Comparison of ENCODE assay signal across 9 mouse cellular contexts in genomic region chr9:45911673-45912072, GRCm38 (mm10). TPM values are rescaled to one million over a fixed set of nuclear protein-coding genes. Genes with fewer than 3 reads are reported as not detected.
DNase-seq lines count a peak whose midpoint lies in the region; ATAC-seq and TF ChIP-seq lines count a peak whose summit lies in the region.
"Had no signal": no experiment of that assay in that cellular context is flagged by ENCODE, and none has a peak within 500 bp of the region (broad histone marks: within the 10 kb centered on the region; RNA-seq: fewer than 3 reads in every experiment).

No protein-coding gene starts in this region.

- H3K36me3 ChIP-seq in forebrain, embryonic 11.5 days (ENCODE audit: control insufficient read depth, insufficient read depth, low read length): no peaks in the 10 kb centered on the region; the same call in 1 of the 2 replicates
- H3K36me3 ChIP-seq in forebrain, embryonic 10.5 days (replicated peaks): peaks cover 80% of the 10 kb centered on the region
- H3K36me3 ChIP-seq in midbrain, embryonic 11.5 days (ENCODE audit: control insufficient read depth, insufficient read depth, low read length): peaks cover 13% of the 10 kb centered on the region; the same call in 1 of the 2 replicates
- peaks cover 58% of the 10 kb centered on the region for H3K36me3 ChIP-seq in midbrain, embryonic 15.5 days (replicated peaks)
- peaks cover 37% of the 10 kb centered on the region; the same call in 1 of the 2 replicates for H3K36me3 ChIP-seq in lung, postnatal 0 days (ENCODE audit: insufficient read depth, low read length)

- ATAC-seq in forebrain, embryonic 11.5 days (replicated peaks; ENCODE audit: low FRiP score): no peak
- ATAC-seq in midbrain, embryonic 11.5 days (ENCODE audit: low FRiP score): no peak
- no peak for ATAC-seq in midbrain, embryonic 15.5 days (replicated peaks)
- peak; percentile 13; the same call in 1 of the 2 replicates for ATAC-seq in lung, postnatal 0 days

- TF ChIP-seq EP300 in lung, postnatal 0 days (IDR thresholded peaks at IDR 0.05): no peak

- no peaks in the 10 kb centered on the region for H3K9me3 ChIP-seq in forebrain, embryonic 11.5 days (ENCODE audit: control insufficient read depth, low read length)
- H3K9me3 ChIP-seq in forebrain, embryonic 10.5 days: no peaks in the 10 kb centered on the region
- no peaks in the 10 kb centered on the region for H3K9me3 ChIP-seq in midbrain, embryonic 11.5 days (ENCODE audit: control insufficient read depth, low read length)
- no peaks in the 10 kb centered on the region for H3K9me3 ChIP-seq in midbrain, embryonic 15.5 days
- H3K9me3 ChIP-seq in lung, postnatal 0 days (ENCODE audit: low read length): no peaks in the 10 kb centered on the region
- H3K9me3 ChIP-seq: heart, embryonic 15.5 days had no signal

- H3K27ac ChIP-seq in forebrain, embryonic 11.5 days (ENCODE audit: low read depth, low read length): no peak overlapping the region
- no peak overlapping the region for H3K27ac ChIP-seq in forebrain, embryonic 10.5 days
- H3K27ac ChIP-seq in midbrain, embryonic 11.5 days (ENCODE audit: low read depth, low read length): no peak overlapping the region
- H3K27ac ChIP-seq in midbrain, embryonic 15.5 days: no peak overlapping the region
- H3K27ac ChIP-seq in gastrocnemius, adult 2 months: no peak overlapping the region
- H3K27ac ChIP-seq in lung, postnatal 0 days (ENCODE audit: low read length): no peak overlapping the region
- H3K27ac ChIP-seq: heart, embryonic 15.5 days had no signal

- 77% methylated on average over 1 of the region's 1 CpGs for WGBS in forebrain, embryonic 11.5 days
- 83% methylated on average over 1 of the region's 1 CpGs for WGBS in forebrain, embryonic 10.5 days
- 67% methylated on average over 1 of the region's 1 CpGs for WGBS in midbrain, embryonic 11.5 days
- 65% methylated on average over 1 of the region's 1 CpGs for WGBS in midbrain, embryonic 15.5 days
- WGBS in lung, postnatal 0 days: 46% methylated on average over 1 of the region's 1 CpGs

- no peak overlapping the region for H3K4me3 ChIP-seq in forebrain, embryonic 11.5 days (ENCODE audit: low read depth, low read length)
- H3K4me3 ChIP-seq in forebrain, embryonic 10.5 days: no peak overlapping the region
- no peak overlapping the region for H3K4me3 ChIP-seq in midbrain, embryonic 11.5 days (ENCODE audit: low read depth, low read length)
- no peak overlapping the region for H3K4me3 ChIP-seq in midbrain, embryonic 15.5 days
- H3K4me3 ChIP-seq in gastrocnemius, adult 2 months: no peak overlapping the region
- H3K4me3 ChIP-seq in lung, postnatal 0 days (ENCODE audit: low read depth, low read length): no peak overlapping the region
- H3K4me3 ChIP-seq: heart, embryonic 15.5 days had no signal

- H3K9ac ChIP-seq in forebrain, embryonic 11.5 days (ENCODE audit: low read length): no peak overlapping the region
- H3K9ac ChIP-seq in midbrain, embryonic 11.5 days (ENCODE audit: low read length): no peak overlapping the region
- H3K9ac ChIP-seq in midbrain, embryonic 15.5 days: no peak overlapping the region
- H3K9ac ChIP-seq in lung, postnatal 0 days (replicated peaks; ENCODE audit: low read depth): no peak overlapping the region
- H3K9ac ChIP-seq: heart, embryonic 15.5 days had no signal

- DNase-seq in forebrain, embryonic 11.5 days (ENCODE audit: low spot score): peak; percentile 62
- DNase-seq in forebrain, embryonic 10.5 days (ENCODE audit: extremely low spot score, low spot score): no peak
- DNase-seq in midbrain, embryonic 11.5 days (ENCODE audit: low spot score, missing footprints): peak; percentile 87
- DNase-seq in adrenal gland, adult 18-20 months (ENCODE audit: low spot score in 2 of 2): peak; percentile 61 to 70
- peak; percentile 73 for DNase-seq in gastrocnemius, adult 2 months
- DNase-seq in lung, postnatal 0 days (ENCODE audit: low spot score): peak; percentile 70
- peak; percentile 85 for DNase-seq in testis, postnatal 10 days (ENCODE audit: low spot score)

- H3K4me1 ChIP-seq in forebrain, embryonic 11.5 days (replicated peaks; ENCODE audit: control insufficient read depth, insufficient read depth, low read length): no peaks in the 10 kb centered on the region; the same call in 1 of the 2 replicates
- peaks cover 12% of the 10 kb centered on the region for H3K4me1 ChIP-seq in forebrain, embryonic 10.5 days
- H3K4me1 ChIP-seq in midbrain, embryonic 11.5 days (ENCODE audit: control insufficient read depth, insufficient read depth, low read length): peaks cover 6% of the 10 kb centered on the region
- peaks cover 15% of the 10 kb centered on the region for H3K4me1 ChIP-seq in midbrain, embryonic 15.5 days
- peaks cover 4% of the 10 kb centered on the region; the same call in 1 of the 2 replicates for H3K4me1 ChIP-seq in lung, postnatal 0 days (ENCODE audit: insufficient read depth, low read depth, low read length)

- no peak overlapping the region for H3K4me2 ChIP-seq in forebrain, embryonic 11.5 days (ENCODE audit: low read depth, low read length, severe bottlenecking)
- H3K4me2 ChIP-seq in midbrain, embryonic 11.5 days: no peak overlapping the region
- H3K4me2 ChIP-seq in midbrain, embryonic 15.5 days: no peak overlapping the region
- H3K4me2 ChIP-seq in lung, postnatal 0 days (replicated peaks; ENCODE audit: low read depth, low read length): no peak overlapping the region
- H3K4me2 ChIP-seq: heart, embryonic 15.5 days had no signal

- intact Hi-C loops in gastrocnemius, adult 2 months (cut with DNase I): loop anchor here (2.0 to 5.0 kb wide), 2 partner anchors 25 to 41 kb away; partner anchors contain the start of gene Tagln

- H3K27me3 ChIP-seq in forebrain, embryonic 11.5 days (ENCODE audit: control insufficient read depth, insufficient read depth, low read length): no peaks in the 10 kb centered on the region
- no peaks in the 10 kb centered on the region for H3K27me3 ChIP-seq in forebrain, embryonic 10.5 days (ENCODE audit: poor library complexity, severe bottlenecking)
- H3K27me3 ChIP-seq in midbrain, embryonic 11.5 days (ENCODE audit: control insufficient read depth, insufficient read depth, low read length): no peaks in the 10 kb centered on the region
- H3K27me3 ChIP-seq in midbrain, embryonic 15.5 days (replicated peaks): no peaks in the 10 kb centered on the region
- H3K27me3 ChIP-seq in lung, postnatal 0 days (replicated peaks; ENCODE audit: insufficient read depth, low read length): no peaks in the 10 kb centered on the region
- H3K27me3 ChIP-seq: heart, embryonic 15.5 days had no signal

- TF ChIP-seq CTCF in gastrocnemius, adult 2 months (IDR thresholded peaks at IDR 0.05): peak; percentile 86
- TF ChIP-seq CTCF in lung, postnatal 0 days (IDR thresholded peaks at IDR 0.05): peak; percentile 82

RNA-seq across cellular contexts. Expression of gene Rnf214, which starts 5.0 kb away (rescaled TPM):
- polyA plus RNA-seq in forebrain, embryonic 11.5 days (2014; fragmentation: Nextera tagmentation; extraction: Ambion mirVana): 80.6 and 90.6 TPM in 2 replicates
- 57.9 and 65.5 TPM in 2 replicates for polyA plus RNA-seq in forebrain, embryonic 10.5 days (2016; fragmentation: Nextera tagmentation; extraction: Ambion mirVana)
- 73.4 and 81.8 TPM in 2 replicates for polyA plus RNA-seq in midbrain, embryonic 11.5 days (2014; fragmentation: Nextera tagmentation; extraction: Ambion mirVana)
- polyA plus RNA-seq in midbrain, embryonic 15.5 days (2015; fragmentation: Nextera tagmentation; extraction: Ambion mirVana): 106 and 112 TPM in 2 replicates
- total RNA-seq in adrenal gland, adult 18-20 months (2021): 10 to 100 TPM; 35.6 to 39.4 TPM
- total RNA-seq in gastrocnemius, adult 2 months (2021): 10 to 100 TPM; 25.3 to 31.0 TPM
- polyA plus RNA-seq in lung, postnatal 0 days (2015; fragmentation: Nextera tagmentation; extraction: Ambion mirVana): 29.5 and 32.3 TPM in 2 replicates

RNA-seq across cellular contexts. Expression of gene Pcsk7, which starts 5.4 kb away (rescaled TPM):
- polyA plus RNA-seq in forebrain, embryonic 11.5 days (2014; fragmentation: Nextera tagmentation; extraction: Ambion mirVana): 17.9 and 18.8 TPM in 2 replicates
- 17.8 TPM in 2 replicates for polyA plus RNA-seq in forebrain, embryonic 10.5 days (2016; fragmentation: Nextera tagmentation; extraction: Ambion mirVana)
- polyA plus RNA-seq in midbrain, embryonic 11.5 days (2014; fragmentation: Nextera tagmentation; extraction: Ambion mirVana): 11.1 and 14.4 TPM in 2 replicates
- 26.0 and 27.5 TPM in 2 replicates for polyA plus RNA-seq in midbrain, embryonic 15.5 days (2015; fragmentation: Nextera tagmentation; extraction: Ambion mirVana)
- 10 to 100 TPM; 26.2 to 27.0 TPM for total RNA-seq in adrenal gland, adult 18-20 months (2021)
- 10 to 100 TPM in 1 of 2 experiments, 1 to 10 TPM in 1; 9.3 to 12.3 TPM for total RNA-seq in gastrocnemius, adult 2 months (2021)
- 21.1 and 22.3 TPM in 2 replicates for polyA plus RNA-seq in lung, postnatal 0 days (2015; fragmentation: Nextera tagmentation; extraction: Ambion mirVana)

RNA-seq across cellular contexts. Expression of gene Tagln, which starts 24.2 kb away (rescaled TPM):
- polyA plus RNA-seq in forebrain, embryonic 11.5 days (2014; fragmentation: Nextera tagmentation; extraction: Ambion mirVana): 22.0 and 26.5 TPM in 2 replicates
- polyA plus RNA-seq in forebrain, embryonic 10.5 days (2016; fragmentation: Nextera tagmentation; extraction: Ambion mirVana): 18.6 and 20.7 TPM in 2 replicates
- polyA plus RNA-seq in midbrain, embryonic 11.5 days (2014; fragmentation: Nextera tagmentation; extraction: Ambion mirVana): 27.9 TPM in 2 replicates
- polyA plus RNA-seq in midbrain, embryonic 15.5 days (2015; fragmentation: Nextera tagmentation; extraction: Ambion mirVana): 5.3 and 5.7 TPM in 2 replicates
- total RNA-seq in adrenal gland, adult 18-20 months (2021): 100 to 1,000 TPM in 1 of 2 experiments, 10 to 100 TPM in 1; 92.8 to 152 TPM
- total RNA-seq in gastrocnemius, adult 2 months (2021): 10 to 100 TPM; 38.5 to 49.2 TPM
- 153 and 184 TPM in 2 replicates for polyA plus RNA-seq in lung, postnatal 0 days (2015; fragmentation: Nextera tagmentation; extraction: Ambion mirVana)

RNA-seq across cellular contexts. Expression of gene Sidt2, which starts 43.4 kb away (rescaled TPM):
- 21.2 and 28.5 TPM in 2 replicates for polyA plus RNA-seq in forebrain, embryonic 11.5 days (2014; fragmentation: Nextera tagmentation; extraction: Ambion mirVana)
- polyA plus RNA-seq in forebrain, embryonic 10.5 days (2016; fragmentation: Nextera tagmentation; extraction: Ambion mirVana): 23.8 and 24.6 TPM in 2 replicates
- 20.0 and 21.7 TPM in 2 replicates for polyA plus RNA-seq in midbrain, embryonic 11.5 days (2014; fragmentation: Nextera tagmentation; extraction: Ambion mirVana)
- polyA plus RNA-seq in midbrain, embryonic 15.5 days (2015; fragmentation: Nextera tagmentation; extraction: Ambion mirVana): 51.9 and 52.8 TPM in 2 replicates
- total RNA-seq in adrenal gland, adult 18-20 months (2021): 100 to 1,000 TPM; 119 to 265 TPM
- 10 to 100 TPM; 66.2 to 72.2 TPM for total RNA-seq in gastrocnemius, adult 2 months (2021)
- polyA plus RNA-seq in lung, postnatal 0 days (2015; fragmentation: Nextera tagmentation; extraction: Ambion mirVana): 55.4 and 58.7 TPM in 2 replicates
